Mouse (Mus musculus) ES-CJ7 (cell line): ENCODE measurements at regions not wholly inside any gene's neighbourhood (a gene's known extent, or its start where the extent isn't known, plus 50 kb on each side); places are given as distances from the start of the nearest gene placed in this dataset.

ENCODE experiments used
- DNase-seq: peaks from one replicate; pipeline ENCODE4 v3.0.0; 2011; ENCODE audit warnings: low read depth, low spot score

GRCm38 (mm10) chr7:129771876-129772275, 180.2 kb downstream of the Wdr11 start:
- no peak for DNase-seq

GRCm38 (mm10) chr7:129772540-129773331, 181.1 kb downstream of the Wdr11 start:
- no peak for DNase-seq

GRCm38 (mm10) chr7:129774261-129774861, 182.7 kb downstream of the Wdr11 start:
- DNase-seq, result no peak

GRCm38 (mm10) chr7:129775189-129775588, 183.5 kb downstream of the Wdr11 start:
- DNase-seq, result no peak

- no peak for DNase-seq
Observed at GRCm38 (mm10) chr7:129778842-129779421, 187.3 kb downstream of the Wdr11 start.

- DNase-seq, result no peak
Observed at GRCm38 (mm10) chr7:129779939-129780338, 188.3 kb downstream of the Wdr11 start.

GRCm38 (mm10) chr7:129781756-129782155, 190.1 kb downstream of the Wdr11 start:
- DNase-seq, result no peak

- no peak for DNase-seq
Observed at GRCm38 (mm10) chr7:129784966-129785365, 193.3 kb downstream of the Wdr11 start.

GRCm38 (mm10) chr7:129787011-129787410, 195.3 kb downstream of the Wdr11 start:
- DNase-seq, result no peak

- no peak for DNase-seq
Observed at GRCm38 (mm10) chr7:129787736-129788135, 196.1 kb downstream of the Wdr11 start.

GRCm38 (mm10) chr7:129789461-129789860, 197.8 kb downstream of the Wdr11 start:
- no peak for DNase-seq

- DNase-seq, result no peak
Observed at GRCm38 (mm10) chr7:129790590-129791449, 199.2 kb downstream of the Wdr11 start.

- no peak for DNase-seq
Observed at GRCm38 (mm10) chr7:129791450-129791820, 199.8 kb downstream of the Wdr11 start.

- DNase-seq, result no peak
Observed at GRCm38 (mm10) chr7:129793733-129794132, 202.1 kb downstream of the Wdr11 start.

- no peak for DNase-seq
Observed at GRCm38 (mm10) chr7:129794276-129794675, 202.6 kb downstream of the Wdr11 start.

GRCm38 (mm10) chr7:129798525-129798924, 206.9 kb downstream of the Wdr11 start:
- DNase-seq, result no peak

GRCm38 (mm10) chr7:129800461-129800867, 208.8 kb downstream of the Wdr11 start:
- no peak for DNase-seq

GRCm38 (mm10) chr7:129801431-129801847, 209.8 kb downstream of the Wdr11 start:
- no peak for DNase-seq

GRCm38 (mm10) chr7:129802168-129802567, 210.5 kb downstream of the Wdr11 start:
- DNase-seq, result no peak

- no peak for DNase-seq
Observed at GRCm38 (mm10) chr7:129805340-129805739, 213.7 kb downstream of the Wdr11 start.

GRCm38 (mm10) chr7:129810141-129810540, 218.5 kb downstream of the Wdr11 start:
- DNase-seq, result no peak

- DNase-seq, result no peak
Observed at GRCm38 (mm10) chr7:129810565-129810964, 218.9 kb downstream of the Wdr11 start.
